Mouse (Mus musculus): Measurements from ENCODE around the gene Gm10330. TPM values are rescaled to one million over a fixed set of nuclear protein-coding genes. Genes with fewer than 3 reads are reported as not detected.
"Not testable (repeated sequence)": the region's sequence is repeated elsewhere in the genome, so short reads cannot be mapped to it uniquely, and the experiment has no call there.

Gm10330 gene
- polyA plus RNA-seq (2012): not detected in 2 replicates

DNA sequence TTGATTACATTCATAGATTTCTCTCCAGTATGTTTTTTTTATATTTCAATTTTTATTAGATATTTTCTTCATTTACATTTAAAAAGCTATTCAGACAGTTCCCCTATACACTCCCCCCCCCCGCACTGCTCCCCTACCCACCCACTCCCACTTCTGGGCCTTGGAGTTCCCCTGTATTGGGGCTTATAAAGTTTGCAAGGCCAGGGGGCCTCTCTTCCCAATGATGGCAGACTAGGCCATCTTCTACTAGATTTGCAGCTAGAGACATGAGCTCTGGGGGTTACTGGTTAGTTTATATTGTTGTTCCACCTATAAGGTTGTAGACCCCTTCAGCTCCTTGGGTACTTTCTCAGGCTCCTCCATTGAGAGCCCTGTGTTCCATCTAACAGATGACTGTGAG, at the start of gene Gm10330:
TSS of gene Gm10330 (minus strand) at position 101 of the 400 bp plus-strand sequence.
- TF ChIP-seq GATA1 (IDR thresholded peaks at IDR 0.05; ENCODE audit: low read length): not testable (repeated sequence)

Data from G1E-ER4 (cell line).